Mouse (Mus musculus): ENCODE data around the gene Acot5. TPM values are rescaled to one million over a fixed set of nuclear protein-coding genes. Genes with fewer than 3 reads are reported as not detected.
A peak's percentile ranks its signal among the peaks of the same experiment; 100 is the strongest.
"Not testable (repeated sequence)": the region's sequence is repeated elsewhere in the genome, so short reads cannot be mapped to it uniquely, and the experiment has no call there.

Acot5 gene
- polyA plus RNA-seq, 1 experiment from 2014 or later, result 0.18 TPM

DNA sequence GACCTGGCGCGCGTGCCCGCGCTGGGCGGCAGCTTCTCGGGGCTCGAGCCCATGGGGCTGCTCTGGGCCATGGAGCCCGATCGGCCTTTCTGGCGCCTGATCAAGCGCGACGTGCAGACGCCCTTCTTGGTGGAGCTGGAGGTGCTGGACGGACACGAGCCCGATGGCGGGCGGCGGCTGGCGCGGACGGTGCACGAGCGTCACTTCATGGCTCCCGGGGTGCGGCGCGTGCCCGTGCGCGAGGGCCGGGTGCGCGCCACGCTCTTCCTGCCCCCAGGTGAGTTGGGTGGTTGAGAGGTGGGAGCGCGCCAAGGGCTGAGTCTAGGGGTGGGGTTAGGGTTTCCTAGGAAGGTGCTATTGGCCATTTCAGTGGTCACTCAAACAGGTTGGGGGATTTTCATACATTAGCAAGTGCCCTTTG lies 30.4 kb upstream of the Acot5 start, which contains the start of gene Gm49366:
Gene Gm49366, plus strand, starts transcription at position 245 of the 421 bp plus-strand sequence.
- not testable (repeated sequence) for H3K36me3 ChIP-seq; H3K27me3 ChIP-seq; H3K9me3 ChIP-seq; ATAC-seq (ENCODE audit: insufficient number of reproducible peaks, insufficient read depth, low FRiP score, low TSS enrichment, low read depth); H3K4me1 ChIP-seq; H3K27ac ChIP-seq
- Histone ChIP-seq H3K9ac (peak within 1 kb of the TSS; percentile 72), H3K4me3 (peak within 1 kb of the TSS; percentile 49), H3K4me2 (peak within 1 kb of the TSS; percentile 73)
- 1% methylated on average over 39 of the region's 39 CpGs for WGBS

- WGBS, result 89% methylated on average over 5 of the region's 5 CpGs
- H3K4me1 ChIP-seq, result peaks cover 4% of the 10 kb centered on the region; the same call in 1 of the 2 replicates
Measured at GRCm38 (mm10) chr12:84042248-84042647, 26.9 kb upstream of the Acot5 start.

GRCm38 (mm10) chr12:84044045-84044444 lies 25.1 kb upstream of the Acot5 start:
- Histone ChIP-seq H3K4me3 (no peak overlapping the region), H3K36me3 (no peaks in the 10 kb centered on the region), H3K4me1 (no peaks in the 10 kb centered on the region), H3K9ac (no peak overlapping the region), H3K9me3 (peaks cover 19% of the 10 kb centered on the region), H3K4me2 (no peak overlapping the region), H3K27me3 (no peaks in the 10 kb centered on the region), H3K27ac (no peak overlapping the region)
- no peak for ATAC-seq (ENCODE audit: insufficient number of reproducible peaks, insufficient read depth, low FRiP score, low TSS enrichment, low read depth)
- WGBS, result 67% methylated on average over 2 of the region's 2 CpGs

More at GRCm38 (mm10) chr12:84042248-84042647, 26.9 kb upstream of the Acot5 start:
- Histone ChIP-seq H3K36me3 (no peaks in the 10 kb centered on the region), H3K27me3 (no peaks in the 10 kb centered on the region), H3K4me3 (no peak overlapping the region), H3K9ac (no peak overlapping the region), H3K27ac (no peak overlapping the region), H3K9me3 (peaks cover 8% of the 10 kb centered on the region; the same call in 1 of the 2 replicates), H3K4me2 (no peak overlapping the region)
- ATAC-seq (ENCODE audit: insufficient number of reproducible peaks, insufficient read depth, low FRiP score, low TSS enrichment, low read depth), result no peak

DNA sequence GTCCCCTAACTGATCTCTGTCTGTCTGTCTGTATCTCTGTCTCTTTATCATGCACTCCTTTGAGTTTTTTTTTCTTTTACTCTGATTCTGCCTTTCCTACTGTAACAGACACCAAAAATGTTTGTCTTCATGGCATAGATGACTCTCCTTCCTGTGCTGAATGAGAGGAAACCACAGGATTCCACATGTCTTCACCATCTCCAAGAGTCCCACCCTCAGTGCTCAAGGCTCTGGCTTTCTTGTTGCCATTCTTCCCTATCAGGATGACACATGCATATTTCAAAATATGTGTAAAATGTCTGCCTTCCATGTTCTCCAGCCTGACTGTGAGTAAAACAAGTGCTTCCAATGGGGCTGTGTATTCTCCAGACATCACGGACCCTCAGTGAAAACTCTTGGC lies 22.2 kb upstream of the Acot5 start:
- no peak for ATAC-seq (ENCODE audit: insufficient number of reproducible peaks, insufficient read depth, low FRiP score, low TSS enrichment, low read depth)
- H3K27ac ChIP-seq, result no peak overlapping the region
- H3K36me3 ChIP-seq, result no peaks in the 10 kb centered on the region
- H3K9ac ChIP-seq, result no peak overlapping the region
- peaks cover 2% of the 10 kb centered on the region; the same call in 1 of the 2 replicates for H3K27me3 ChIP-seq
- H3K4me2 ChIP-seq, result no peak overlapping the region
- 94% methylated on average over 1 of the region's 1 CpGs for WGBS
- H3K4me3 ChIP-seq, result no peak overlapping the region
- H3K9me3 ChIP-seq, result peaks cover 11% of the 10 kb centered on the region; the same call in 1 of the 2 replicates
- H3K4me1 ChIP-seq, result no peaks in the 10 kb centered on the region

- 85% methylated on average over 5 of the region's 5 CpGs for WGBS
- H3K27ac ChIP-seq; ATAC-seq (ENCODE audit: insufficient number of reproducible peaks, insufficient read depth, low FRiP score, low TSS enrichment, low read depth); H3K4me3 ChIP-seq; H3K4me2 ChIP-seq; H3K36me3 ChIP-seq; H3K9ac ChIP-seq; H3K4me1 ChIP-seq: not testable (repeated sequence)
- Histone ChIP-seq H3K27me3 (peaks cover 22% of the 10 kb centered on the region), H3K9me3 (peaks cover 11% of the 10 kb centered on the region; the same call in 1 of the 2 replicates)
Measured at GRCm38 (mm10) chr12:84050744-84051143, 18.4 kb upstream of the Acot5 start.

- Histone ChIP-seq H3K4me1 (0 out of 2 replicates have a peak, but pooled peaks cover 6% of the 10 kb centered on the region), H3K9ac (no peak within 1 kb of the TSS), H3K9me3 (peaks cover 11% of the 10 kb centered on the region; the same call in 1 of the 2 replicates), H3K36me3 (no peaks in the 10 kb centered on the region), H3K27ac (no peak within 1 kb of the TSS), H3K4me2 (no peak within 1 kb of the TSS), H3K27me3 (peaks cover 22% of the 10 kb centered on the region), H3K4me3 (peak within 1 kb of the TSS; percentile 47; the same call in 1 of the 2 replicates)
- 80% methylated on average over 5 of the region's 5 CpGs for WGBS
- ATAC-seq (ENCODE audit: insufficient number of reproducible peaks, insufficient read depth, low FRiP score, low TSS enrichment, low read depth), result no peak
Measured at GRCm38 (mm10) chr12:84051937-84052474, 17.1 kb upstream of the Acot5 start, which contains the start of gene Acot3. TSS of gene Acot3 (plus strand) at chr12:84052144.

GRCm38 (mm10) chr12:84052609-84053008 lies 16.5 kb upstream of the Acot5 start:
- no peak overlapping the region for H3K9ac ChIP-seq
- H3K36me3 ChIP-seq, result no peaks in the 10 kb centered on the region
- H3K4me2 ChIP-seq, result no peak overlapping the region
- peaks cover 22% of the 10 kb centered on the region for H3K27me3 ChIP-seq
- no peak overlapping the region for H3K4me3 ChIP-seq
- H3K4me1 ChIP-seq, result 0 out of 2 replicates have a peak, but pooled peaks cover 6% of the 10 kb centered on the region
- H3K9me3 ChIP-seq, result peaks cover 9% of the 10 kb centered on the region; the same call in 1 of the 2 replicates
- H3K27ac ChIP-seq, result no peak overlapping the region
- 86% methylated on average over 7 of the region's 7 CpGs for WGBS
- ATAC-seq (ENCODE audit: insufficient number of reproducible peaks, insufficient read depth, low FRiP score, low TSS enrichment, low read depth), result no peak

DNA sequence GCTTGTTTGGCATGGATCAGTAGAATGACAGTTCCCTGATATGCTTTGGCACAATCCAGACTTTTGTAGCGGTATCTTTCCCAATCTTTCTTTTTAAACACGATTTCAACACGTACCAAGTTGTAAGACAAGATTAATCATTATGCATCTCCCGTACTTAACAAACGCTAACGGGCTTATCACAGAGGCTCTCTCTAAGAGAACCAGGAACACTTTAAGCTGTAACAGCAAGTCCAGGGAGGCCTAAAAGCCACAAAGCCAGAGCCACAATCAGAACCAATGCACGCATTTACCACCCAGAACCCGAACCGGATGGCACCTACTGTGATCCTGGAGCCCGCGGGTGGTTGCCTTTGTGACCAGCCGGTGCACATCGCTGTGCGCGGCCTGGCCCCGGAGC lies 16.0 kb upstream of the Acot5 start:
- Histone ChIP-seq H3K36me3 (no peaks in the 10 kb centered on the region), H3K27me3 (peaks cover 22% of the 10 kb centered on the region)

GRCm38 (mm10) chr12:84053679-84054391 lies 15.3 kb upstream of the Acot5 start:
- Histone ChIP-seq H3K27ac (no peak overlapping the region), H3K9ac (peak overlapping the region; percentile 62), H3K4me2 (peak overlapping the region; percentile 76), H3K36me3 (no peaks in the 10 kb centered on the region), H3K27me3 (peaks cover 22% of the 10 kb centered on the region), H3K9me3 (no peaks in the 10 kb centered on the region), H3K4me3 (peak overlapping the region; percentile 47), H3K4me1 (0 out of 2 replicates have a peak, but pooled peaks cover 6% of the 10 kb centered on the region)
- 2% methylated on average over 35 of the region's 46 CpGs for WGBS
- ATAC-seq (ENCODE audit: insufficient number of reproducible peaks, insufficient read depth, low FRiP score, low TSS enrichment, low read depth), result no peak

More for the DNA sequence above, 16.0 kb upstream of the Acot5 start:
- WGBS, result 13% methylated on average over 16 of the region's 16 CpGs
- Histone ChIP-seq H3K9me3 (peaks cover 4% of the 10 kb centered on the region; the same call in 1 of the 2 replicates), H3K9ac (peak overlapping the region; percentile 62; the same call in 1 of the 2 replicates), H3K4me3 (peak overlapping the region; percentile 47), H3K4me1 (0 out of 2 replicates have a peak, but pooled peaks cover 6% of the 10 kb centered on the region), H3K4me2 (peak overlapping the region; percentile 76), H3K27ac (no peak overlapping the region)
- ATAC-seq (ENCODE audit: insufficient number of reproducible peaks, insufficient read depth, low FRiP score, low TSS enrichment, low read depth), result no peak

GRCm38 (mm10) chr12:84060946-84061345 lies 8.2 kb upstream of the Acot5 start:
- Histone ChIP-seq H3K4me3 (no peak overlapping the region), H3K4me2 (no peak overlapping the region), H3K36me3 (no peaks in the 10 kb centered on the region), H3K9ac (no peak overlapping the region), H3K27ac (no peak overlapping the region), H3K4me1 (no peaks in the 10 kb centered on the region), H3K9me3 (no peaks in the 10 kb centered on the region), H3K27me3 (no peaks in the 10 kb centered on the region)
- WGBS, result 28% methylated on average over 2 of the region's 2 CpGs
- no peak for ATAC-seq (ENCODE audit: insufficient number of reproducible peaks, insufficient read depth, low FRiP score, low TSS enrichment, low read depth)

GRCm38 (mm10) chr12:84062336-84062735 lies 6.8 kb upstream of the Acot5 start:
- ATAC-seq (ENCODE audit: insufficient number of reproducible peaks, insufficient read depth, low FRiP score, low TSS enrichment, low read depth), result no peak
- Histone ChIP-seq H3K9me3 (no peaks in the 10 kb centered on the region), H3K27ac (no peak overlapping the region), H3K9ac (no peak overlapping the region), H3K4me2 (no peak overlapping the region), H3K36me3 (no peaks in the 10 kb centered on the region), H3K27me3 (peaks cover 6% of the 10 kb centered on the region), H3K4me1 (no peaks in the 10 kb centered on the region), H3K4me3 (no peak overlapping the region)
- WGBS, result 91% methylated on average over 20 of the region's 20 CpGs

All from embryonic facial prominence, embryonic 13.5 days (tissue).